Mouse (Mus musculus) brain, embryonic 14.5 days (tissue): Measurements from ENCODE around the gene Clcn6.

Source experiments
- CTCF ChIP-seq: fragments of 200-500 bp; IDR thresholded peaks from 2 replicates; pipeline ENCODE4 v1.5.1; 2012; ENCODE audit warnings: inconsistent platforms, mild to moderate bottlenecking, moderate library complexity, borderline replicate concordance; ENCODE audit not compliant: insufficient read depth, insufficient read length; ENCODE audit errors: extremely low read depth
- POLR2A ChIP-seq: fragments of 200-500 bp; IDR thresholded peaks from 2 replicates; pipeline ENCODE4 v1.6.1; 2012; ENCODE audit warnings: mild to moderate bottlenecking, inconsistent platforms, borderline replicate concordance; ENCODE audit not compliant: poor library complexity, insufficient read depth, insufficient read length, severe bottlenecking; ENCODE audit errors: extremely low read depth

- TF ChIP-seq CTCF: no peak
- no peak for TF ChIP-seq POLR2A
Measured at GRCm38 (mm10) chr4:147993571-147994095, 45.0 kb downstream of the Clcn6 start.
